Mouse (Mus musculus): ENCODE results near the gene Stk16.

DNA sequence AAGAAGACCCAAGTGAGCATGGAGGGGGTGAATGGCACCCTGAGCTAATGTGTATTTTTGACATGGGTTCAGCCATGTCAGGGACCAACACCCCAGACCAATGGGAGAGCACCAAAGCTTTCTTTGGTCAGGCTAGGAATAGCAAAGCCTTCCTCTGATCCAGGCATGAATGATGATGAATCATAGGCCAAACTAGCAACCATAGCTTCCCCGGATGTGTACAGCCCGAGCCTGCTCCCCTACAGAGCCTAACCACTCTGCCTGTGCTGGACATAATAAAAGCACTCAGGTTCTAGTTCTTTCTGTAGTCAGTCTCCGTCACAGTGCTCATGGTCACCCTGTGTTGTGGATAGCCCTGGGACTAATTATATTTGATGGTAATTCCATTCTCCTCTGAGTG, 10.9 kb downstream of the Stk16 start:
- TF ChIP-seq CTCF (IDR thresholded peaks at IDR 0.05; ENCODE audit: low read depth): no peak
- no peak for TF ChIP-seq EP300 (IDR thresholded peaks at IDR 0.05; ENCODE audit: low read depth)

Data from heart, postnatal 0 days (tissue).